Mouse (Mus musculus) midbrain, embryonic 13.5 days (tissue): Measurements from ENCODE around the gene Atp5s. TPM values are rescaled to one million over a fixed set of nuclear protein-coding genes. Genes with fewer than 3 reads are reported as not detected.

Experiments
- ATAC-seq: fragments of 200-750 bp; cut with Nextera tagmentation; 2 replicates; pipeline ENCODE4 v1.8.0; 2017; ENCODE audit warnings: mild to moderate bottlenecking, moderate TSS enrichment, moderate library complexity
- H3K27ac ChIP-seq: fragments of 300-500 bp; sonication (generic); 2 replicates; pipeline ENCODE4 v1.5.1; 2015; ENCODE audit warnings: inconsistent platforms, mild to moderate bottlenecking, moderate library complexity
- H3K27me3 ChIP-seq: fragments of 300-500 bp; sonication (generic); 2 replicates; pipeline ENCODE4 v1.6.1; 2015; ENCODE audit warnings: mild to moderate bottlenecking, inconsistent platforms
- H3K36me3 ChIP-seq: fragments of 300-500 bp; sonication (generic); 2 replicates; pipeline ENCODE4 v1.6.1; 2015; ENCODE audit warnings: mild to moderate bottlenecking, inconsistent platforms
- H3K4me1 ChIP-seq: fragments of 300-500 bp; sonication (generic); replicated peaks from 2 replicates; pipeline ENCODE4 v1.6.1; 2015; ENCODE audit warnings: inconsistent platforms
- H3K4me2 ChIP-seq: fragments of 300-500 bp; sonication (generic); replicated peaks from 2 replicates; pipeline ENCODE4 v1.6.1; 2015; ENCODE audit warnings: moderate library complexity, mild to moderate bottlenecking, inconsistent platforms
- H3K4me3 ChIP-seq: fragments of 300-500 bp; sonication (generic); replicated peaks from 2 replicates; pipeline ENCODE4 v1.5.1; 2015; ENCODE audit warnings: mild to moderate bottlenecking, inconsistent platforms
- H3K9ac ChIP-seq: fragments of 300-500 bp; sonication (generic); replicated peaks from 2 replicates; pipeline ENCODE4 v1.6.1; 2015; ENCODE audit warnings: mild to moderate bottlenecking, inconsistent platforms
- H3K9me3 ChIP-seq: fragments of 300-500 bp; sonication (generic); 2 replicates; pipeline ENCODE4 v1.6.1; 2016; ENCODE audit warnings: mild to moderate bottlenecking, inconsistent platforms
- WGBS: fragments of 180-500 bp; shearing (Covaris S2); methylation state at CpG from one replicate; pipeline ENCODE4 v1.1.7; 2015; 5-methylcytosine and 5-hydroxymethylcytosine counted together
- polyA plus RNA-seq: library from polyadenylated mRNA; unstranded; fragments of >200 nt; fragmentation: Nextera tagmentation; extraction: Ambion mirVana; gene quantifications from 2 replicates; pipeline ENCODE4 v1.2.1, GENCODE M21; 2015

Gene Atp5s
- polyA plus RNA-seq, 1 experiment from 2014 or later, result 24.9 TPM

DNA sequence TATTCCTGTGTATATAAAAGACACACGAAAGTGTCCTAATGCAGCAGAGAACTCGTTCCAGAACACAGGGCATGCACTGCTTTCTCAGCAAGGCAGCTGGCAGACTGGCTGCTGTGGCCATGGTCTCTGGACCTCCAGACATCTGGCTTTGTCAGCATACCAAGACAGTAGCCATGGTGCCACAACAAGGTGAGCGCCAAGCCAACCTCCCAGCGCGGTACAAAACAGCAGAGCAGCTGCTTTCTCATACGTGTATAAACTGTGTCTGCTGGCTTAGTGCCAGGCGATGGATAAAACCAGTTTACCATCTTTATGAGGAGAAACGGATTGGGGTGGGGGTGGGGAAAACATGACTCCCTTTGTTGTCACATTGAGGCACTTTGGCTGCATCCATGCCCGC lies 40.8 kb downstream of the Atp5s start:
- 64% methylated on average over 9 of the region's 9 CpGs for WGBS

DNA sequence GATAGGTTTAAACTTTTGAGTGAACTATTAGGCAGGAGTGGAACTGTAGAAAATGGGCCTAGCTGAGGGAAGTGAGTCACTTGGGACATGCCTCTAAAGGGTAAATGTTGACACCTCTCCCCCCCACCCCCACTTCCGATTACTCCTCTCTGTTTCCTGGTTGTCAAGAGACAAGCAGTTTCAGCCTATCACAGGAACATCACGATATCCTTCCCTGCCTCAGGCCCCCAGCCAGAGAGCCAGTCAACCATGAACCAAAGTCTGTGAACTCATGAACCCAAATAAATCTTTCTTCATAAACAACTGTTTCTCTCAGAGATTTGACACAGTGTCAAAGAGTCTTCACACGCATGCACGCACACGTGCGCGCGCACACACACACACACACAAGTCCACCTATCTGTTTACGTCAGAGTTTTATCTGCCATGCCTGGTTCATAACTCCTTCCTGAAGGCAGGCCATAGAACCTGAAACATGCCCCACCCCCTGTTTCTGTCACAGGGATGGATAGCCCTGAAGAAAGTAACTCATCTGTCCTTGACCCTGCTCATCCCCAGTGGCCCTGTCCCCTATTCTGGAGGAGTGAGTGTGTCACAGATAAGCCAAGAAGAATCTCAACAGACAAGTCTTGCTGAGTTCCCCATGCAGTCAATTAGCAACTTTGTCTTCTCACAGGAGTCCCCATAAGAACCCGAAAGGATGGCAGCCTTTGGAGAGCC lies 41.6 kb downstream of the Atp5s start:
- Histone ChIP-seq H3K36me3 (no peaks in the 10 kb centered on the region), H3K27ac (no peak overlapping the region), H3K4me2 (no peak overlapping the region), H3K9me3 (no peaks in the 10 kb centered on the region), H3K9ac (no peak overlapping the region), H3K4me1 (peaks cover 14% of the 10 kb centered on the region), H3K4me3 (no peak overlapping the region), H3K27me3 (no peaks in the 10 kb centered on the region)
- 84% methylated on average over 10 of the region's 10 CpGs for WGBS
- ATAC-seq, result no peak

More for the DNA sequence above, 40.8 kb downstream of the Atp5s start:
- no peak overlapping the region for H3K27ac ChIP-seq
- H3K4me1 ChIP-seq, result peaks cover 14% of the 10 kb centered on the region
- H3K9ac ChIP-seq, result no peak overlapping the region
- H3K27me3 ChIP-seq, result no peaks in the 10 kb centered on the region
- H3K4me2 ChIP-seq, result no peak overlapping the region
- no peaks in the 10 kb centered on the region for H3K9me3 ChIP-seq
- no peak overlapping the region for H3K4me3 ChIP-seq
- H3K36me3 ChIP-seq, result no peaks in the 10 kb centered on the region
- peak; percentile 25; the same call in 1 of the 2 replicates for ATAC-seq

DNA sequence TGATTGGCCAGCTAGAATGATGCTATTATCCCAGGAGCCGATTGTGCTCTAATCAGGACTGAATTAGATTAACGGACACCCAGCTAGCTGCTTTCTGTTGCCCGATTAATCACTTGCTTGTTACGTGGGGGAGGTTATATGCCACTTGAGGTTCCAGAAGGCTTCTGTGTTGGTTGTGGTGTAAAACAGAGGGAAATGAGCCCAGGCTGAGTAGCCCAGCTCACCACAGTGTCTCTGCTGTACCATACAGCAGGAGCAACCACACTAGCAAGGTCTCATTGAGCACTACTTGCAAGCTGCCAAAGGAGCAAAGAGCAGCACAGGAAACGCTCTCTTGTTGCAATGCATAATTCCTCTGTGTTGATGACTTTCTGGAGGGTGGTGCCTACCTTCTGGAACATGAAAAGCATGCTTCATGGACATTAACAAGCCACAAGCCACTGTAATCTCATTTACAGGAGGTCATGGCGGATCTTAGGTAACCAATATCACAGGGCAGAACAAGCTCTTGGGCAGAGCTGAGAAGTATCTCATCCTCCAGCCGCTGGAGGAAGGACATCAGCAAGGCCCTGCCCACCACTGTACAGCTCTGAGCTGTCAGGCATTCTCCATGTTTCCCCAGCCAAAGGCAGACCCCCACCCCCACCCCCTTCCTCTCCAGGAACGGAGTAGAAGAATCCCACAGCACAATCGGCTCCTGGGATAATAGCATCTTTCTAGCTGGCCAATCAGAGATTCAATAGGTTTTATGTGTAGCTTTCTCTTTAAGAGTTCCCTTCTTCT lies 42.9 kb downstream of the Atp5s start:
- peak; percentile 66 for ATAC-seq
- WGBS, result 25% methylated on average over 9 of the region's 9 CpGs
- H3K27ac ChIP-seq, result no peak overlapping the region

DNA sequence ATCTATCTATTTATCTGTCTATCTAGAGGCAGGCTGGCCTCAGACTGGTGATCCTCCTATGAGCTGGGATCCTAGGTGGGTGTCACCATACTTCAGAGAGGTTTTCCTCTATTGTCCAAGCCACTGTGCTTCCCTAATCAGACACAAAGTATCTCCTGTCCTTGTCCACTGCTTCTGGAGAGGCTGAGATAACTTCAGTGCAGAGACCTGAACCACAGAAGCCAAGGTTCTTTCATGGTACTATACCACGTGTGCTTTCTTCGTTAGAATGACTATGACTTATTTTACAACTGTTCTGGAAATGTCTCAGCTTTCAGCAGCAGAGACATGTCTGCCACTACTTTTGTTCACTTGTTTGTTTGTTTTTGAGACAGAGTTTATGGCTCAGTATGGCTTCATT lies 44.1 kb downstream of the Atp5s start:
- Histone ChIP-seq H3K27ac (no peak overlapping the region), H3K36me3 (no peaks in the 10 kb centered on the region), H3K9me3 (no peaks in the 10 kb centered on the region), H3K4me2 (no peak overlapping the region), H3K4me1 (peaks cover 14% of the 10 kb centered on the region), H3K27me3 (no peaks in the 10 kb centered on the region), H3K4me3 (no peak overlapping the region), H3K9ac (no peak overlapping the region)
- no peak for ATAC-seq
- 83% methylated on average over 2 of the region's 2 CpGs for WGBS

More for the DNA sequence above, 42.9 kb downstream of the Atp5s start:
- H3K4me2 ChIP-seq, result no peak overlapping the region
- no peak overlapping the region for H3K4me3 ChIP-seq
- no peak overlapping the region for H3K9ac ChIP-seq
- H3K36me3 ChIP-seq, result no peaks in the 10 kb centered on the region
- no peaks in the 10 kb centered on the region for H3K9me3 ChIP-seq
- H3K27me3 ChIP-seq, result no peaks in the 10 kb centered on the region
- peaks cover 14% of the 10 kb centered on the region for H3K4me1 ChIP-seq

DNA sequence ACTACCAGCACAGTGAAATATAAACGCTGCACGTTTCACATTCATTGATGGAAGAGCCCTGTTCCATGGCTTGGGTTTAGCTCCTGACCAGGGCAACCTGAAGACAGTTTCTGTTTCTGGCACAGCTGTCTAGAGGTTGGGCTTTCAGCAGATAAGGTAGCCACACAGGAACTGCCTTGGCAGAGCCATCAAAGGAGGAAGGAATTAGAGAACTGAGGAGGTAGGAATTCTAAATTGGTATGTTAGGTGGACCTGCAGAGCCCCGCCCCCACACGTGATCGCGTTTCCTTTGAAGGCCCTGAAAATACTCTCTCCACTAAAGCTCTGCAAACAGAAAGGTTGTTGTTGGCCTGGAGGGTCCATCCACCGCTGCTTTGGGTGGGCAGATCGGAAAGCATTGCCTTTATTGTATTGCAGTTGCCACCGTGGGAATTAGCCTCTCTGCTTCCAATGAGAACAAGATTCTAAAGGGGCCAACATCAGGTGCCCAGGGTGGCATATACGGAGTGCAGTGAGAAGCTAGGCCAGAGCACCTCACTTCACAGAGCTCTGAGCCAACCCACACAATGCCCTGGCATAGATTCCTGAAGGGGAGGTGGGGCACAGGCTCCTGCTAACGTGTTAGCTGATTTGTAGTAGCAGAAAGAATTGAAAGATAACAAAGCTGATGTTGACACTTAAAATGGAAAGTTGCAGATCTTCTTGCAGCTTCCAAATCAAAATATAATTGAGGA lies 52.0 kb downstream of the Atp5s start:
- no peak overlapping the region for H3K27ac ChIP-seq
- no peaks in the 10 kb centered on the region for H3K9me3 ChIP-seq
- no peaks in the 10 kb centered on the region for H3K4me1 ChIP-seq
- ATAC-seq, result no peak
- H3K4me2 ChIP-seq, result no peak overlapping the region
- H3K9ac ChIP-seq, result no peak overlapping the region
- no peaks in the 10 kb centered on the region for H3K36me3 ChIP-seq
- H3K27me3 ChIP-seq, result no peaks in the 10 kb centered on the region
- WGBS, result 77% methylated on average over 11 of the region's 11 CpGs
- H3K4me3 ChIP-seq, result no peak overlapping the region

DNA sequence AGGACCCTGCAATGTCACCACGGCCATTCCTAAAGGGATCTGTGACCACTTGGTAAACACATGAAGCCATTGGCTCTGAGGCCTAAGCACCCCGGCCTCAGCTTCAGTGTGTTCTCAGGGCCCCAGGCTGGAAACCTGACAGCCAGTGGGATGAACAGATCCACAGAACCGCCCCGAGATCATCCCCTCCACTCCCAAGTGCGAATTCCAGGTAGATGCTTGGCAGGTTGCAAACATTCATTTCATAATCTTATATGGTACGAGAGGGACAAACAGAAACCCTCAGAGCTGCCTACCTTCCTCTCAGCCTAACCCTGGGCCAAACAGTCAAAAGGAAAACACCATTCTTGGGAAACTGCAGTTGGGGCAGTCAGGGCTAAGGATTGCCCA lies 52.6 kb downstream of the Atp5s start:
- no peak for ATAC-seq
- H3K4me2 ChIP-seq, result no peak overlapping the region

DNA sequence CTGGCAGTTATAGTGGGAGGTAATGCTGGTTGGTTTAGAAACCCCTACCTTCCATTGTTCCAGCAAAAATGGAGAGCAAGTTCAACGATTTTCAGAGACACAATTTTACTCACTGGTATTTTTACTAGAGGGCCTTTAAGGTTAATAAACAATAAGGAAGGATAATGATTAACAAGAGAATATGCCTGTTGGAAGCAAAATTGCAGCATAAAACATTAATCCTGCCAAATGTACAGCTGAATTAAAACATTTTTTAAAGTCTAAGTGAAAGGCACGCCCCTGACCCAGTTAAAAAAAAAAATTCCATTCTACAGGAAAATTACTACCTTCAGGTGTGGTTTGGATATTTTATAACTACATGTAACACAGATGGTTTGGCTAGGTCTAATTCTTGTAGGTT lies 53.2 kb downstream of the Atp5s start:
- H3K27ac ChIP-seq, result no peak overlapping the region

More for the DNA sequence above, 52.6 kb downstream of the Atp5s start:
- H3K9me3 ChIP-seq, result no peaks in the 10 kb centered on the region
- no peak overlapping the region for H3K9ac ChIP-seq
- no peak overlapping the region for H3K27ac ChIP-seq
- no peaks in the 10 kb centered on the region for H3K27me3 ChIP-seq
- no peak overlapping the region for H3K4me3 ChIP-seq
- no peaks in the 10 kb centered on the region for H3K4me1 ChIP-seq
- no peaks in the 10 kb centered on the region for H3K36me3 ChIP-seq
- 91% methylated on average over 6 of the region's 6 CpGs for WGBS

DNA sequence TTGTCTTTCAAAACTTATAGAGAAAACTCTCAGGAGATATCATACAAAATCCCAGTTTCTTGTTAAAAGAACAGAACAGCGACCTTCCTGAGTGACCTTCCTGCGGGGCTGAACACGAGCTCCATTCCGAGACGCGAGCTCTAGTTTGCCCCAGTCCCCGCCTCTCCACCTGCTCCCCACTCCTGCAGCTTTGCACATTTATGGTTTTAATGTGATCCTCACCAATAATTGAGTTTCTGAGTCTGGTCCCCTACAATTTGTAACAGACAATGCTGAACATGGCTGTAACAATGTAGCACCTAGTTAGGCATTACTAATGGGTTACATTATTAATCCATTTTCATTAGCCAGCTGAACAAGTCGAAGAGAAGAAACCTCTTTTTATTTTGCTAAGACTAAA lies 56.7 kb downstream of the Atp5s start:
- Histone ChIP-seq H3K4me3 (no peak overlapping the region), H3K9ac (no peak overlapping the region), H3K9me3 (no peaks in the 10 kb centered on the region), H3K4me1 (no peaks in the 10 kb centered on the region), H3K27me3 (no peaks in the 10 kb centered on the region), H3K4me2 (no peak overlapping the region), H3K36me3 (no peaks in the 10 kb centered on the region), H3K27ac (no peak overlapping the region)
- 68% methylated on average over 8 of the region's 8 CpGs for WGBS
- ATAC-seq, result no peak

More for the DNA sequence above, 53.2 kb downstream of the Atp5s start:
- Histone ChIP-seq H3K27me3 (no peaks in the 10 kb centered on the region), H3K36me3 (no peaks in the 10 kb centered on the region), H3K4me1 (no peaks in the 10 kb centered on the region), H3K9ac (no peak overlapping the region), H3K4me3 (no peak overlapping the region), H3K9me3 (no peaks in the 10 kb centered on the region), H3K4me2 (no peak overlapping the region)
- ATAC-seq, result no peak
- 86% methylated on average over 2 of the region's 2 CpGs for WGBS

DNA sequence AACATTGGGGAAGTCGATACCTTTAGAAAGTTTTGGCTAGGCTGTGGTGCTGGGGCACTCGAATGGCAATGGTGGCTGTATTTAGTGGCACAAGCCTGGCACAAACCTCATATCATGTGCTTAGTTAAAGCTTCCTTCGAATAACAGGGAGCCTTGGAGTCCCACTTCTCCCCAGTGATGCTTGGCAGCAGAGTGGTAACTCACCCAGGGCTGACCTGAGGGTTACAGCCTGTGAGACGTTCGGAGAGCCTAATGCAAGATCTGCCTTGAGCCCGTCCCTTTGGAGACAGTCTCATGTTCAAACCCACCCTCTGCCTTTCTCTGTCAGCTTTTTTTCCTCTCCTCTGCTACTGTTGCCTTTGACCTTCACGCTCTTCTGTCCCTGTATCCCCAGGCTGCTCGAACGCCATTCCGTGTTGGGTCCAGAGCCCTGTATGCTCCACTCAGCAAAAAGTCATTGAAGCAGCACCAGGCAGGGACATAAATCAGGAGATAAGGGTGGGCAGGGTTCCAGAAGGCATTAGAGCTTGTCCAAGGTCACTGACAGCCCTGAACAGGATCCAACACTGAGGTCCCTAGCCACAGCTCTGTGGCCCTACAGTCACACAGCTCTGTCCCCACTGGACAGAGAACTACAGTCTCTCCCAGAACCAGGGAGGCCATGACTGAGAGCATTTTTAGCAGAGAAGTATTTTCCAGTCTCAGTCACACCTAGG lies 57.3 kb downstream of the Atp5s start:
- Histone ChIP-seq H3K4me3 (no peak overlapping the region), H3K4me1 (no peaks in the 10 kb centered on the region), H3K9ac (no peak overlapping the region), H3K4me2 (no peak overlapping the region), H3K9me3 (no peaks in the 10 kb centered on the region), H3K27ac (no peak overlapping the region), H3K27me3 (no peaks in the 10 kb centered on the region), H3K36me3 (no peaks in the 10 kb centered on the region)
- WGBS, result 85% methylated on average over 10 of the region's 10 CpGs
- no peak for ATAC-seq

DNA sequence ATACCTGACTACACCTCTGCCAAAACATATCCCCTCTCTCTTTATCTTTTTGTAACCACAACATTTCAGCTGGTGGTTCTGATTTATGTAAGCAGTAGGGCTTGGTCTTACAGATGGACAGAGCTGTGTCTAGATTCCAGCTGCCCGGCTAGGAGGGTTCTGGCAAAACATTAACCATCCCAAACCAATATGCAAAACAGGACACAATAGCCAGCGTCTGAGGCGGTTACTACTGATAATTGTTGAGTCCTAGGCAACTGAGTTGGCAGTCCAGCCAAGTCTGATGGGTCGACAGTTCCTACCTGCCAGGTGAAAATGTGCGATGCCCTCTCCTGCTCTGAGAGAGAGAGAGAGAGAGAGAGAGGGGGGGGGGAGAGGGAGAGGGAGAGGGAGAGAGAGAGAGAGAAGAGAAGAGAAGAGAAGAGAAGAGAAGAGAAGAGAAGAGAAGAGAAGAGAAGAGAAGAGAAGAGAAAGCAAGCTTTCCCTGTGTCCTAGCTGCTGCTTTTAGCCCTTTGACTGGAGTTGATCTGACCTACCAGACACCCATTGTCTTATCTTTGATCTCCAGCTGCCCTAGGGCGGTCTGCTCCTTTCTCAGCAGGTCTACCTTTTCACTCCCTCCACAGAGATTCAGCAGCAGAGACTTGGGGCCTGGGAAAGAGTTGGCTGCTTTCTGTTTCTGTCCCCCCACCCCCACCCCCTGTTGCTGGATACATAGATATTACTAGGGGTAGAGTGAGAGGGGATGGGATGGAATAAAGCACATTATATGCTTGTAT lies 58.7 kb downstream of the Atp5s start:
- 52% methylated on average over 6 of the region's 6 CpGs for WGBS
- no peak for ATAC-seq
- Histone ChIP-seq H3K36me3 (no peaks in the 10 kb centered on the region), H3K4me2 (no peak overlapping the region), H3K4me1 (no peaks in the 10 kb centered on the region), H3K27me3 (0 out of 2 replicates have a peak, but pooled peaks cover under 1% of the 10 kb centered on the region), H3K9me3 (no peaks in the 10 kb centered on the region), H3K9ac (no peak overlapping the region), H3K4me3 (no peak overlapping the region), H3K27ac (no peak overlapping the region)

DNA sequence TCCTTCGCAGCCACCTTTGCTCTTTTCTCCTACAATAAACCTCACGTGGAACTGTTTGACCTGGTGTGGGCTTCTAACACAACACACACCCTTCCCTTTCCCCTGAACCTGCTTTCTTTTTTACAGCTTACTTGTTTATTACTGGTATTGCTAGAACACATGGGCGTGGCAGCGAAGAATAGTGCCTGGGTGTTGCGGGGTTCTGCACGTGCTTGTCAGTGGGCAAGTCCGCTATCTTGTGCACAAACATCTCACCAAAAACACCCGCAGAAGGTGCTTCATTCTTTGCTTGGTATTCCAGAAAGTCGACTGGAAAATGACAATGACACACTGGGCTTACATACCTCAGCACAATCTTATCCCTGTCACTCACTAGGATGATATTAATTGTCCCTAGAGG lies 60.7 kb downstream of the Atp5s start:
- H3K27me3 ChIP-seq, result peaks cover 14% of the 10 kb centered on the region
- no peak for ATAC-seq
- WGBS, result 89% methylated on average over 9 of the region's 9 CpGs

More for the DNA sequence above, 60.7 kb downstream of the Atp5s start:
- no peaks in the 10 kb centered on the region for H3K36me3 ChIP-seq
- H3K4me2 ChIP-seq, result no peak overlapping the region
- no peak overlapping the region for H3K9ac ChIP-seq
- peaks cover 7% of the 10 kb centered on the region for H3K4me1 ChIP-seq
- no peaks in the 10 kb centered on the region for H3K9me3 ChIP-seq
- H3K4me3 ChIP-seq, result no peak overlapping the region
- H3K27ac ChIP-seq, result no peak overlapping the region
